Mouse (Mus musculus) heart, postnatal 0 days (tissue): ENCODE measurements around the gene Zic2.

ENCODE experiments used
- CTCF ChIP-seq: IDR thresholded peaks from 2 replicates; pipeline ENCODE4 v1.5.1; 2016; ENCODE audit warnings: antibody characterized with exemption, control low read depth, low read depth
- EP300 ChIP-seq: IDR thresholded peaks from 2 replicates; pipeline ENCODE4 v1.6.1; 2016; ENCODE audit warnings: antibody characterized with exemption, low read depth

GRCm38 (mm10) chr14:122482081-122483023 lies 7.1 kb downstream of the Zic2 start:
- no peak for TF ChIP-seq CTCF
- TF ChIP-seq EP300, result no peak
